Mouse (Mus musculus) heart, embryonic 11.5 days (tissue): ENCODE data around the gene Lrrc41. TPM values are rescaled to one million over a fixed set of nuclear protein-coding genes. Genes with fewer than 3 reads are reported as not detected.

ENCODE experiments used
- ATAC-seq: fragments of 200-750 bp; cut with Nextera tagmentation; replicated peaks from 2 replicates; pipeline ENCODE4 v1.8.0; 2017; ENCODE audit warnings: moderate library complexity; ENCODE audit not compliant: insufficient number of reproducible peaks, low FRiP score, low TSS enrichment
- H3K27ac ChIP-seq: fragments of 300-500 bp; sonication (generic); 2 replicates; pipeline ENCODE4 v1.5.1; 2014; ENCODE audit warnings: mild to moderate bottlenecking, low read depth, low read length
- H3K27me3 ChIP-seq: fragments of 300-500 bp; sonication (generic); 2 replicates; pipeline ENCODE4 v1.6.1; 2014; ENCODE audit warnings: mild to moderate bottlenecking, low read length, mixed read lengths; ENCODE audit not compliant: control insufficient read depth, insufficient read depth
- H3K36me3 ChIP-seq: fragments of 300-500 bp; sonication (generic); 2 replicates; pipeline ENCODE4 v1.6.1; 2014; ENCODE audit warnings: mild to moderate bottlenecking, low read length, moderate library complexity, mixed read lengths; ENCODE audit not compliant: control insufficient read depth, insufficient read depth
- H3K4me1 ChIP-seq: fragments of 300-500 bp; sonication (generic); 2 replicates; pipeline ENCODE4 v1.6.1; 2014; ENCODE audit warnings: low read length; ENCODE audit not compliant: control insufficient read depth, insufficient read depth
- H3K4me2 ChIP-seq: fragments of 300-500 bp; sonication (generic); 2 replicates; pipeline ENCODE4 v1.6.1; 2014; ENCODE audit warnings: mild to moderate bottlenecking, moderate library complexity
- H3K4me3 ChIP-seq: fragments of 300-500 bp; sonication (generic); 2 replicates; pipeline ENCODE4 v1.5.1; 2014; ENCODE audit warnings: low read depth, low read length
- H3K9ac ChIP-seq: fragments of 300-500 bp; sonication (generic); 2 replicates; pipeline ENCODE4 v1.6.1; 2014; ENCODE audit warnings: mild to moderate bottlenecking, low read depth, low read length, moderate library complexity
- H3K9me3 ChIP-seq: fragments of 300-500 bp; sonication (generic); replicated peaks from 2 replicates; pipeline ENCODE4 v1.6.1; 2016; ENCODE audit warnings: low read length; ENCODE audit not compliant: control insufficient read depth
- WGBS: fragments of 180-500 bp; shearing (Covaris S2); extraction: QIAGEN DNeasy Blood & Tissue Kit; methylation state at CpG from one replicate; pipeline ENCODE4 v1.1.7; 2014; ENCODE audit not compliant: insufficient replicate concordance; 5-methylcytosine and 5-hydroxymethylcytosine counted together
- polyA plus RNA-seq: library from polyadenylated mRNA; unstranded; fragments of >200 nt; fragmentation: Nextera tagmentation; extraction: Ambion mirVana; gene quantifications from 2 replicates; pipeline ENCODE4 v1.2.1, GENCODE M21; 2014

Gene Lrrc41
- polyA plus RNA-seq, 1 experiment from 2014 or later, result 61.0 TPM

GRCm38 (mm10) chr4:116049211-116049610 is 25.9 kb upstream of the Lrrc41 start:
- H3K9ac ChIP-seq, result no peak overlapping the region
- no peaks in the 10 kb centered on the region for H3K9me3 ChIP-seq
- ATAC-seq, result no peak
- no peaks in the 10 kb centered on the region for H3K27me3 ChIP-seq
- peaks cover 4% of the 10 kb centered on the region; the same call in 1 of the 2 replicates for H3K4me1 ChIP-seq
- no peak overlapping the region for H3K4me2 ChIP-seq
- WGBS, result 77% methylated on average over 3 of the region's 3 CpGs
- H3K27ac ChIP-seq, result no peak overlapping the region
- H3K36me3 ChIP-seq, result no peaks in the 10 kb centered on the region
- H3K4me3 ChIP-seq, result no peak overlapping the region

- peak overlapping the region; percentile 95 for H3K27ac ChIP-seq
- WGBS, result 6% methylated on average over 22 of the region's 22 CpGs
These were observed 22.4 kb upstream of the Lrrc41 start for GRCm38 (mm10) chr4:116052526-116053293.

GRCm38 (mm10) chr4:116053399-116053961 is 21.6 kb upstream of the Lrrc41 start, which contains the start of gene Nsun4:
TSS of gene Nsun4 (minus strand) at chr4:116053876.
- under 1% methylated on average over 35 of the region's 35 CpGs for WGBS
- Histone ChIP-seq H3K9ac (peak within 1 kb of the TSS; percentile 78), H3K4me2 (peak within 1 kb of the TSS; percentile 96)

More at GRCm38 (mm10) chr4:116052526-116053293, 22.4 kb upstream of the Lrrc41 start:
- Histone ChIP-seq H3K4me3 (peak overlapping the region; percentile 64), H3K27me3 (no peaks in the 10 kb centered on the region), H3K9me3 (no peaks in the 10 kb centered on the region), H3K4me2 (peak overlapping the region; percentile 96), H3K9ac (peak overlapping the region; percentile 78), H3K4me1 (peaks cover 4% of the 10 kb centered on the region; the same call in 1 of the 2 replicates), H3K36me3 (no peaks in the 10 kb centered on the region)
- ATAC-seq, result peak; percentile 52

GRCm38 (mm10) chr4:116057559-116057958 is 17.5 kb upstream of the Lrrc41 start:
- no peak overlapping the region for H3K9ac ChIP-seq
- no peaks in the 10 kb centered on the region for H3K9me3 ChIP-seq
- no peak overlapping the region for H3K27ac ChIP-seq
- H3K4me3 ChIP-seq, result no peak overlapping the region
- no peak for ATAC-seq
- peaks cover 1% of the 10 kb centered on the region; the same call in 1 of the 2 replicates for H3K4me1 ChIP-seq
- H3K4me2 ChIP-seq, result no peak overlapping the region
- H3K27me3 ChIP-seq, result no peaks in the 10 kb centered on the region
- no peaks in the 10 kb centered on the region for H3K36me3 ChIP-seq
- WGBS, result 0% methylated on average over 1 of the region's 1 CpGs

More at GRCm38 (mm10) chr4:116053399-116053961, 21.6 kb upstream of the Lrrc41 start, which contains the start of gene Nsun4:
- H3K9me3 ChIP-seq, result no peaks in the 10 kb centered on the region
- H3K27me3 ChIP-seq, result no peaks in the 10 kb centered on the region
- H3K4me1 ChIP-seq, result peaks cover 4% of the 10 kb centered on the region; the same call in 1 of the 2 replicates
- H3K4me3 ChIP-seq, result peak within 1 kb of the TSS; percentile 64
- H3K27ac ChIP-seq, result peak within 1 kb of the TSS; percentile 95
- no peaks in the 10 kb centered on the region for H3K36me3 ChIP-seq
- ATAC-seq, result peak; percentile 92

GRCm38 (mm10) chr4:116059012-116059726 is 15.9 kb upstream of the Lrrc41 start:
- no peak overlapping the region for H3K4me3 ChIP-seq
- H3K36me3 ChIP-seq, result no peaks in the 10 kb centered on the region
- H3K4me1 ChIP-seq, result 0 out of 2 replicates have a peak, but pooled peaks cover 3% of the 10 kb centered on the region
- H3K4me2 ChIP-seq, result no peak overlapping the region
- 68% methylated on average over 5 of the region's 5 CpGs for WGBS
- H3K27me3 ChIP-seq, result no peaks in the 10 kb centered on the region
- ATAC-seq, result no peak
- H3K27ac ChIP-seq, result no peak overlapping the region
- H3K9me3 ChIP-seq, result no peaks in the 10 kb centered on the region
- H3K9ac ChIP-seq, result no peak overlapping the region

- H3K36me3 ChIP-seq, result peaks cover 20% of the 10 kb centered on the region
- 8% methylated on average over 1 of the region's 1 CpGs for WGBS
- no peaks in the 10 kb centered on the region for H3K9me3 ChIP-seq
- no peaks in the 10 kb centered on the region for H3K27me3 ChIP-seq
- no peak for ATAC-seq
- H3K4me2 ChIP-seq, result no peak overlapping the region
- no peak overlapping the region for H3K9ac ChIP-seq
- no peak overlapping the region for H3K4me3 ChIP-seq
- H3K4me1 ChIP-seq, result 0 out of 2 replicates have a peak, but pooled peaks cover 3% of the 10 kb centered on the region
- no peak overlapping the region for H3K27ac ChIP-seq
These were observed 11.2 kb upstream of the Lrrc41 start for GRCm38 (mm10) chr4:116063855-116064254.

GRCm38 (mm10) chr4:116070116-116070515 is 5.0 kb upstream of the Lrrc41 start:
- H3K4me3 ChIP-seq, result no peak overlapping the region
- H3K36me3 ChIP-seq, result peaks cover 31% of the 10 kb centered on the region

GRCm38 (mm10) chr4:116073146-116073545 is 1.9 kb upstream of the Lrrc41 start:
- Histone ChIP-seq H3K9ac (no peak overlapping the region), H3K27me3 (no peaks in the 10 kb centered on the region), H3K36me3 (peaks cover 16% of the 10 kb centered on the region), H3K27ac (no peak overlapping the region), H3K4me3 (peak overlapping the region; percentile 97), H3K9me3 (no peaks in the 10 kb centered on the region), H3K4me2 (peak overlapping the region; percentile 85), H3K4me1 (peaks cover 24% of the 10 kb centered on the region)
- WGBS, result 54% methylated on average over 4 of the region's 4 CpGs
- ATAC-seq, result no peak

More at GRCm38 (mm10) chr4:116070116-116070515, 5.0 kb upstream of the Lrrc41 start:
- Histone ChIP-seq H3K9ac (no peak overlapping the region), H3K9me3 (no peaks in the 10 kb centered on the region), H3K4me1 (peaks cover 11% of the 10 kb centered on the region), H3K27ac (no peak overlapping the region), H3K4me2 (no peak overlapping the region), H3K27me3 (no peaks in the 10 kb centered on the region)
- WGBS, result 80% methylated on average over 6 of the region's 6 CpGs
- no peak for ATAC-seq
